Mouse (Mus musculus): ENCODE data around the gene Glrx. TPM values are rescaled to one million over a fixed set of nuclear protein-coding genes. Genes with fewer than 3 reads are reported as not detected.

The Glrx gene
- polyA plus RNA-seq, 1 experiment = 11.9 TPM

- H3K4me3 ChIP-seq (ENCODE audit: low read depth, low read length) = no peak overlapping the region
- no peaks in the 10 kb centered on the region for H3K36me3 ChIP-seq (ENCODE audit: control insufficient read depth, insufficient read depth, low read length, poor library complexity, severe bottlenecking)
- no peaks in the 10 kb centered on the region for H3K27me3 ChIP-seq (ENCODE audit: control insufficient read depth, insufficient read depth, low read length, poor library complexity, severe bottlenecking)
- no peak for TF ChIP-seq CTCF (IDR thresholded peaks at IDR 0.05; ENCODE audit: low read depth, low read length)
- TF ChIP-seq POLR2A (IDR thresholded peaks at IDR 0.05; ENCODE audit: insufficient read depth, low read length) = no peak
- no peak for TF ChIP-seq EP300 (IDR thresholded peaks at IDR 0.05; ENCODE audit: insufficient read depth, low read depth, low read length)
- no peak overlapping the region for H3K9ac ChIP-seq (ENCODE audit: low read depth, poor library complexity, severe bottlenecking)
- H3K27ac ChIP-seq (ENCODE audit: insufficient read depth, low read length) = no peak overlapping the region
- H3K9me3 ChIP-seq (replicated peaks; ENCODE audit: control insufficient read depth, insufficient read depth, low read length, poor library complexity, severe bottlenecking) = peaks cover 6% of the 10 kb centered on the region
- peaks cover 3% of the 10 kb centered on the region for H3K4me1 ChIP-seq (ENCODE audit: control insufficient read depth, insufficient read depth, low read length)
Observed at GRCm38 (mm10) chr13:75831710-75832109, 8.0 kb upstream of the Glrx start.

DNA sequence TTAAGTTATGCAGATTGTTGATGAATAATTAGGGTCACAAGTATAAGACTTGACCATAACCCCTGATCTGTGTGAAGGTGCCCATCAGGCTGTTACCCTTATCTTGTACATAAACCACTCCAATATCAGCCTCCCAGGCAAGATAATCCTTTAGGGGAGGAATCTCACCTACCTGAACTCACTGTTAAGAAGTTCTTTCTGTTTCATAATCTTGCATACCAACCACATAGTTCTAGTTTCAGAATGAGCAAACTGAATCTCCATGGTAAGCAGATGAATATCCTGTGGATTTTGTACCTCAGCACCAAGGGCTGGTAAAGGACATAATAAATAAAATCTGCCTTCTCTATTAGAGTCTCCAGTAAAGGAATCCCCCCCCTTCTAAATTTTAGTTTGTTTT is 7.0 kb upstream of the Glrx start:
- Histone ChIP-seq H3K36me3 (ENCODE audit: control insufficient read depth, insufficient read depth, low read length, poor library complexity, severe bottlenecking) (no peaks in the 10 kb centered on the region), H3K27ac (ENCODE audit: insufficient read depth, low read length) (no peak overlapping the region), H3K27me3 (ENCODE audit: control insufficient read depth, insufficient read depth, low read length, poor library complexity, severe bottlenecking) (no peaks in the 10 kb centered on the region), H3K4me3 (ENCODE audit: low read depth, low read length) (no peak overlapping the region), H3K9me3 (replicated peaks; ENCODE audit: control insufficient read depth, insufficient read depth, low read length, poor library complexity, severe bottlenecking) (peaks cover 6% of the 10 kb centered on the region; the same call in 1 of the 2 replicates), H3K4me1 (ENCODE audit: control insufficient read depth, insufficient read depth, low read length) (peaks cover 3% of the 10 kb centered on the region), H3K9ac (ENCODE audit: low read depth, poor library complexity, severe bottlenecking) (no peak overlapping the region)
- no peak for TF ChIP-seq CTCF (IDR thresholded peaks at IDR 0.05; ENCODE audit: low read depth, low read length)
- no peak for TF ChIP-seq POLR2A (IDR thresholded peaks at IDR 0.05; ENCODE audit: insufficient read depth, low read length)
- no peak for TF ChIP-seq EP300 (IDR thresholded peaks at IDR 0.05; ENCODE audit: insufficient read depth, low read depth, low read length)

DNA sequence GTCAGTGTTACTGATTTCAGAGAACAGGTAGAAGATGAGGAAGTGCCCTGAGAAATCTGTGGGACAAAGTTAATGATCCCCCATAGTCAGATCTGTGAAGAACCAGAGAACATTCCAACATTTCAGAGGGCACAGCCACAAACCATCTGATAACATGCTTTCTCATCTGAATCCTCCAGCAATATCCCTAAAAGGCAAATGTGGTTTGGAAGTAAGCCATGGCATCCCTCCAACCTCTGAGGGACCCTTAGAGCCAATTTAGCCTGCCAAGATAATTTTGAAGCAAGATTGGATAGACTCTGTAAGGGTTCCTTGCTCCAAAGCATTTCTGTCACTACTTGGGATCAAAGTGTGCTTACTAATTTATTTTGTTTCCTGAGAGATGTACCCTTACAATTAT is 6.2 kb upstream of the Glrx start:
- Histone ChIP-seq H3K36me3 (ENCODE audit: control insufficient read depth, insufficient read depth, low read length, poor library complexity, severe bottlenecking) (no peaks in the 10 kb centered on the region), H3K27ac (ENCODE audit: insufficient read depth, low read length) (no peak overlapping the region), H3K9ac (ENCODE audit: low read depth, poor library complexity, severe bottlenecking) (no peak overlapping the region), H3K27me3 (ENCODE audit: control insufficient read depth, insufficient read depth, low read length, poor library complexity, severe bottlenecking) (no peaks in the 10 kb centered on the region), H3K4me1 (ENCODE audit: control insufficient read depth, insufficient read depth, low read length) (peaks cover 3% of the 10 kb centered on the region), H3K9me3 (replicated peaks; ENCODE audit: control insufficient read depth, insufficient read depth, low read length, poor library complexity, severe bottlenecking) (peaks cover 6% of the 10 kb centered on the region; the same call in 1 of the 2 replicates), H3K4me3 (ENCODE audit: low read depth, low read length) (no peak overlapping the region)
- TF ChIP-seq CTCF (IDR thresholded peaks at IDR 0.05; ENCODE audit: low read depth, low read length) = no peak
- TF ChIP-seq POLR2A (IDR thresholded peaks at IDR 0.05; ENCODE audit: insufficient read depth, low read length) = no peak
- TF ChIP-seq EP300 (IDR thresholded peaks at IDR 0.05; ENCODE audit: insufficient read depth, low read depth, low read length) = no peak

DNA sequence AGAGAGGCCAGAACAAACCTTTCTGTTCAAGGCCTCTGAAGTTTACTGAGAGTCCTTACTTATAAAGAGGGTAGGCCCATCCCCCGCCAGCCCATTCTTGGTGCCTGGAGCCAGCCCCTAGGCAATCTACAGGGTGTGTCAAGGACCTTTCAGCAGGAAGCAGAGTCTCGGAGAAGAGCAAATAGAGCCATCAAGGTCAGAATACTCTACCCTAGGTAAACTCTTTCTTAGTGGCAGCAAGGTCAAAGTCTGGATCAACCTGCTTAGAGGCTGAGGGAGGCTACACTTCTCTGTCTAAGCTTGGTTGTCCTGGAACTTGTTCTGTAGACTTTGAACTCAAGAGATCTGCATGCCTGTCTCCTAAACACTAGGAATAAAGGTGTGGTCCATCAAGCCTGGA is 4.2 kb upstream of the Glrx start:
- Histone ChIP-seq H3K9me3 (replicated peaks; ENCODE audit: control insufficient read depth, insufficient read depth, low read length, poor library complexity, severe bottlenecking) (no peaks in the 10 kb centered on the region), H3K9ac (ENCODE audit: low read depth, poor library complexity, severe bottlenecking) (no peak overlapping the region), H3K4me3 (ENCODE audit: low read depth, low read length) (no peak overlapping the region), H3K27ac (ENCODE audit: insufficient read depth, low read length) (peak overlapping the region; percentile 56; the same call in 1 of the 2 replicates), H3K4me1 (ENCODE audit: control insufficient read depth, insufficient read depth, low read length) (peaks cover 3% of the 10 kb centered on the region), H3K27me3 (ENCODE audit: control insufficient read depth, insufficient read depth, low read length, poor library complexity, severe bottlenecking) (no peaks in the 10 kb centered on the region), H3K36me3 (ENCODE audit: control insufficient read depth, insufficient read depth, low read length, poor library complexity, severe bottlenecking) (no peaks in the 10 kb centered on the region)
- TF ChIP-seq CTCF (IDR thresholded peaks at IDR 0.05; ENCODE audit: low read depth, low read length) (no peak), EP300 (IDR thresholded peaks at IDR 0.05; ENCODE audit: insufficient read depth, low read depth, low read length) (peak; percentile 67; the same call in 1 of the 2 replicates), POLR2A (IDR thresholded peaks at IDR 0.05; ENCODE audit: insufficient read depth, low read length) (no peak)

- Histone ChIP-seq H3K9ac (ENCODE audit: low read depth, poor library complexity, severe bottlenecking) (no peak overlapping the region), H3K9me3 (replicated peaks; ENCODE audit: control insufficient read depth, insufficient read depth, low read length, poor library complexity, severe bottlenecking) (no peaks in the 10 kb centered on the region), H3K4me3 (ENCODE audit: low read depth, low read length) (no peak overlapping the region), H3K27ac (ENCODE audit: insufficient read depth, low read length) (no peak overlapping the region), H3K4me1 (ENCODE audit: control insufficient read depth, insufficient read depth, low read length) (peaks cover 3% of the 10 kb centered on the region), H3K36me3 (ENCODE audit: control insufficient read depth, insufficient read depth, low read length, poor library complexity, severe bottlenecking) (no peaks in the 10 kb centered on the region), H3K27me3 (ENCODE audit: control insufficient read depth, insufficient read depth, low read length, poor library complexity, severe bottlenecking) (no peaks in the 10 kb centered on the region)
- TF ChIP-seq CTCF (IDR thresholded peaks at IDR 0.05; ENCODE audit: low read depth, low read length) = no peak
- TF ChIP-seq POLR2A (IDR thresholded peaks at IDR 0.05; ENCODE audit: insufficient read depth, low read length) = no peak
- no peak for TF ChIP-seq EP300 (IDR thresholded peaks at IDR 0.05; ENCODE audit: insufficient read depth, low read depth, low read length)
Observed at GRCm38 (mm10) chr13:75838506-75838905, 1.2 kb upstream of the Glrx start.

DNA sequence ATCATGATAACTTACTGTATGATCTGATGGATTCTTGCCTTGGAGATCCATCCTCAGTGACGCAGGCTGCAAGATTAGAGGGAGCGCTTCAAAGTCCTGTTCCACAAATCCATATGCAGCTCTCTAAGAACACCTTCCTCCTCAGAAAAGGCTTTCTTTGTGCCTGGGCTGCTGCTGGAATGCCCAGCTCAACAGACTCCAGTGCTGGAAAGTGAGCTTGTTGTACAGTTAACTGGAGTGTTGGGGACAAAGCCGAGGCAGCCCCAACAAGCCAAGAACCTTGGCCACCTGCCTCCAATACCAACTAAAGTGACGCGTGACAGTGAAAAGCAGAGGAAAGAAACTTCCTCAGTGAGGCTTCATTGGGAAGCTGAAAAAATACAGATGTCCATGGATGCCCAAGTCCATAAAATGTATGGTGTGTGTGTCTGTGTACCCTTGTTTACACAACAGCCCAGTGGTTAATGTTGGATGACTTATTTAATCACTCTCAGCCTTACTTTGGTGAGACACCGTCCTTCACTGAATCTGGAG is 1.2 kb downstream of the Glrx start:
- no peak for TF ChIP-seq EP300 (IDR thresholded peaks at IDR 0.05; ENCODE audit: insufficient read depth, low read depth, low read length)
- Histone ChIP-seq H3K4me1 (ENCODE audit: control insufficient read depth, insufficient read depth, low read length) (no peaks in the 10 kb centered on the region), H3K9ac (ENCODE audit: low read depth, poor library complexity, severe bottlenecking) (no peak overlapping the region), H3K9me3 (replicated peaks; ENCODE audit: control insufficient read depth, insufficient read depth, low read length, poor library complexity, severe bottlenecking) (no peaks in the 10 kb centered on the region), H3K36me3 (ENCODE audit: control insufficient read depth, insufficient read depth, low read length, poor library complexity, severe bottlenecking) (no peaks in the 10 kb centered on the region), H3K27ac (ENCODE audit: insufficient read depth, low read length) (no peak overlapping the region), H3K4me3 (ENCODE audit: low read depth, low read length) (no peak overlapping the region), H3K27me3 (ENCODE audit: control insufficient read depth, insufficient read depth, low read length, poor library complexity, severe bottlenecking) (no peaks in the 10 kb centered on the region)

All from ES-Bruce4 (cell line).